In genomic region chr17:27451787-27452186, GRCm38 (mm10) we compare ENCODE assay signal across 12 mouse cellular contexts.
A peak's percentile ranks its signal among the peaks of the same experiment; 100 is the strongest.
DNase-seq lines count a peak whose midpoint lies in the region; TF ChIP-seq lines count a peak whose summit lies in the region.
"Had no signal": no experiment of that assay in that cellular context is flagged by ENCODE, and none has a peak within 500 bp of the region (broad histone marks: within the 10 kb centered on the region; RNA-seq: fewer than 3 reads in every experiment).

No protein-coding gene starts in this region.

- peaks cover 13% of the 10 kb centered on the region for H3K4me1 ChIP-seq in thymus, adult 2 months (replicated peaks; ENCODE audit: control insufficient read depth, insufficient read depth, low read length)
- peaks cover 9% of the 10 kb centered on the region; the same call in 1 of the 2 replicates for H3K4me1 ChIP-seq in embryonic facial prominence, embryonic 10.5 days
- H3K4me1 ChIP-seq: embryonic facial prominence, embryonic 15.5 days; heart, embryonic 10.5 days had no signal

- no peak overlapping the region for H3K27ac ChIP-seq in gastrocnemius, adult 2 months
- H3K27ac ChIP-seq in thymus, adult 2 months (ENCODE audit: control insufficient read depth, insufficient read depth, low read length): no peak overlapping the region
- H3K27ac ChIP-seq in embryonic facial prominence, embryonic 10.5 days (replicated peaks): no peak overlapping the region
- H3K27ac ChIP-seq: embryonic facial prominence, embryonic 15.5 days; heart, embryonic 10.5 days had no signal

- WGBS in thymus, adult 2 months: 40% methylated on average over 9 of the region's 9 CpGs
- WGBS in embryonic facial prominence, embryonic 10.5 days: 15% methylated on average over 9 of the region's 9 CpGs

- intact Hi-C loops in gastrocnemius, adult 2 months (cut with DNase I): no loop called here

- no peak for DNase-seq in gastrocnemius, adult 2 months
- DNase-seq in gastrocnemius, postnatal 4 days (ENCODE audit: low spot score in 2 of 2): no peak
- DNase-seq in thymus, adult 2 months: no peak
- no peak for DNase-seq in thymus, adult 18-20 months
- peak; percentile 36 for DNase-seq in embryonic facial prominence, embryonic 10.5 days (ENCODE audit: low spot score)
- DNase-seq in adipocyte (ENCODE audit: low spot score): no peak
- no peak for DNase-seq in adrenal gland, postnatal 14 days
- DNase-seq in left cerebral cortex, adult 18-20 months (ENCODE audit: low spot score in 2 of 2): no peak
- DNase-seq: kidney, postnatal 14 days had no signal

- no peaks in the 10 kb centered on the region for H3K36me3 ChIP-seq in thymus, adult 2 months (ENCODE audit: control insufficient read depth, insufficient read depth, low read length)
- no peaks in the 10 kb centered on the region for H3K36me3 ChIP-seq in embryonic facial prominence, embryonic 10.5 days (replicated peaks)
- H3K36me3 ChIP-seq: embryonic facial prominence, embryonic 15.5 days; heart, embryonic 10.5 days had no signal

- peak; percentile 23; the same call in 1 of the 2 replicates for TF ChIP-seq CTCF in gastrocnemius, adult 2 months (IDR thresholded peaks at IDR 0.05)
- TF ChIP-seq CTCF in thymus, adult 2 months (IDR thresholded peaks at IDR 0.05; ENCODE audit: borderline replicate concordance, control insufficient read depth, extremely low read depth, insufficient read depth, low read length, poor library complexity): 0 out of 2 replicates have a peak, but pooled peaks have one; percentile 28

- TF ChIP-seq POLR2A in thymus, adult 2 months (IDR thresholded peaks at IDR 0.05; ENCODE audit: control insufficient read depth, extremely low read depth, insufficient read depth, low read length, poor library complexity): no peak

- H3K4me3 ChIP-seq in gastrocnemius, adult 2 months: no peak overlapping the region
- no peak overlapping the region for H3K4me3 ChIP-seq in thymus, adult 2 months (ENCODE audit: control insufficient read depth, insufficient read depth, low read length)
- H3K4me3 ChIP-seq in embryonic facial prominence, embryonic 10.5 days: no peak overlapping the region
- H3K4me3 ChIP-seq: embryonic facial prominence, embryonic 15.5 days; heart, embryonic 10.5 days; myocyte had no signal

- H3K27me3 ChIP-seq in thymus, adult 2 months (ENCODE audit: control insufficient read depth, insufficient read depth, low read length): no peaks in the 10 kb centered on the region
- H3K27me3 ChIP-seq in embryonic facial prominence, embryonic 10.5 days (replicated peaks; ENCODE audit: low read depth, poor library complexity, severe bottlenecking): 0 out of 2 replicates have a peak, but pooled peaks cover 4% of the 10 kb centered on the region
- H3K27me3 ChIP-seq: embryonic facial prominence, embryonic 15.5 days had no signal

- H3K9me3 ChIP-seq in embryonic facial prominence, embryonic 10.5 days: no peaks in the 10 kb centered on the region
- H3K9me3 ChIP-seq: embryonic facial prominence, embryonic 15.5 days; heart, embryonic 10.5 days had no signal
